In the genomic region with DNA sequence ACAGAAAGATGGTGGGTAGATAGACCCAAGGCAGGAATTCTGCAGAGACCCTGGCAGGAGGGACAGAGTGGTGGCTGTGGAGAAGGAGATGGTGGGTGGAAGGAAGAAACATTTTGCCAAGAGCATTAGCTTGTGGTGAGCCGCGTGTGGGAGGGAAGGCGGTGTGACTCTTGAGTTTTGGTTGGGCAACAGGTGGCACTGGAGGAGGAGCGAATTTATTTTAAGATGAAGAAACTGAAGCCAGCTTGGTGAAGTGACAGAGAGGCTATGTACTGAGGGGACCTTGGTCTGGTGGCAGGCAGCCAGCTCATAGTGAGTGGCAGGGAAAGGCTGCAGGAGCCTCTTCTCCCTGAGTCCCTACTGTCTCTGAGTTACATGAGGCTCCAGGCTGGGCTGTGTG, we compare ENCODE assay signal across 9 mouse cellular contexts. TPM values are rescaled to one million over a fixed set of nuclear protein-coding genes. Genes with fewer than 3 reads are reported as not detected.
A peak's percentile ranks its signal among the peaks of the same experiment; 100 is the strongest.
DNase-seq lines count a peak whose midpoint lies in the region; ATAC-seq and TF ChIP-seq lines count a peak whose summit lies in the region.
"Had no signal": no experiment of that assay in that cellular context is flagged by ENCODE, and none has a peak within 500 bp of the region (broad histone marks: within the 10 kb centered on the region; RNA-seq: fewer than 3 reads in every experiment).

No protein-coding gene starts in this region.

- DNase-seq in layer of hippocampus, adult 11-12 months (ENCODE audit: low spot score), result peak; percentile 49
- no peak for DNase-seq in layer of hippocampus, postnatal 10 days (ENCODE audit: low spot score in 2 of 2)
- peak; percentile 32 to 42 for DNase-seq in frontal cortex, postnatal 25 days (ENCODE audit: low spot score in 2 of 2)
- DNase-seq in kidney, postnatal 25 days, result peak; percentile 61 to 68
- no peak for DNase-seq in urinary bladder, adult 2 months (ENCODE audit: low spot score)
- no peak for DNase-seq in forebrain, postnatal 0 days
- DNase-seq in midbrain, embryonic 11.5 days (ENCODE audit: low spot score, missing footprints), result no peak

- no peaks in the 10 kb centered on the region for H3K9me3 ChIP-seq in forebrain, postnatal 0 days (ENCODE audit: low read length)
- no peaks in the 10 kb centered on the region for H3K9me3 ChIP-seq in midbrain, embryonic 11.5 days (ENCODE audit: control insufficient read depth, low read length)

- no peak overlapping the region for H3K9ac ChIP-seq in forebrain, postnatal 0 days
- no peak overlapping the region for H3K9ac ChIP-seq in midbrain, embryonic 11.5 days (ENCODE audit: low read length)

- H3K27me3 ChIP-seq in forebrain, postnatal 0 days (ENCODE audit: insufficient read depth, low read length), result no peaks in the 10 kb centered on the region
- no peaks in the 10 kb centered on the region for H3K27me3 ChIP-seq in midbrain, embryonic 11.5 days (ENCODE audit: control insufficient read depth, insufficient read depth, low read length)

- no peaks in the 10 kb centered on the region for H3K4me1 ChIP-seq in forebrain, postnatal 0 days (ENCODE audit: insufficient read depth)
- 0 out of 2 replicates have a peak, but pooled peaks cover 3% of the 10 kb centered on the region for H3K4me1 ChIP-seq in midbrain, embryonic 11.5 days (ENCODE audit: control insufficient read depth, insufficient read depth, low read length)

- ATAC-seq in monocyte, adult 5-6 weeks (replicated peaks; ENCODE audit: insufficient number of reproducible peaks, low FRiP score, low TSS enrichment, poor library complexity, severe bottlenecking), result peak; percentile 64
- no peak for ATAC-seq in forebrain, postnatal 0 days
- no peak for ATAC-seq in midbrain, embryonic 11.5 days (ENCODE audit: low FRiP score)

- no peak overlapping the region for H3K4me3 ChIP-seq in forebrain, postnatal 0 days (ENCODE audit: low read depth, low read length)
- H3K4me3 ChIP-seq in midbrain, embryonic 11.5 days (ENCODE audit: low read depth, low read length), result no peak overlapping the region

- no peak overlapping the region for H3K27ac ChIP-seq in forebrain, postnatal 0 days (ENCODE audit: low read depth, low read length)
- H3K27ac ChIP-seq in midbrain, embryonic 11.5 days (ENCODE audit: low read depth, low read length), result no peak overlapping the region

- TF ChIP-seq CTCF in forebrain, postnatal 0 days (IDR thresholded peaks at IDR 0.05; ENCODE audit: low read depth), result no peak

- 93% methylated on average over 4 of the region's 4 CpGs for WGBS in forebrain, postnatal 0 days
- WGBS in midbrain, embryonic 11.5 days, result 93% methylated on average over 4 of the region's 4 CpGs

- no peak overlapping the region for H3K4me2 ChIP-seq in forebrain, postnatal 0 days (ENCODE audit: low read depth)
- no peak overlapping the region for H3K4me2 ChIP-seq in midbrain, embryonic 11.5 days

- H3K36me3 ChIP-seq in forebrain, postnatal 0 days (ENCODE audit: insufficient read depth), result no peaks in the 10 kb centered on the region
- no peaks in the 10 kb centered on the region for H3K36me3 ChIP-seq in midbrain, embryonic 11.5 days (ENCODE audit: control insufficient read depth, insufficient read depth, low read length)

RNA-seq across cellular contexts. Expression of a gene that starts 11.1 kb away (rescaled TPM):
- total RNA-seq in layer of hippocampus, postnatal 10 days (2021), result under 1 TPM; 0.34 to 0.47 TPM
- total RNA-seq in monocyte, adult 5-6 weeks (2017), result not detected in 3 replicates
- polyA plus RNA-seq in urinary bladder, adult 2 months (2012; rRNA removed), result 0.01 TPM in 1 of 2 replicates, not detected in the other
- total RNA-seq in forebrain, postnatal 0 days (2014; rRNA removed), result 0.08 and 0.67 TPM in 2 replicates
- polyA plus RNA-seq in forebrain, postnatal 0 days (2015; fragmentation: Nextera tagmentation; extraction: Ambion mirVana), result 0.09 and 0.15 TPM in 2 replicates
- not detected in 2 replicates for polyA plus RNA-seq in midbrain, embryonic 11.5 days (2014; fragmentation: Nextera tagmentation; extraction: Ambion mirVana)
- polyA plus RNA-seq: liver, adult 2 months had no signal

RNA-seq across cellular contexts. Expression of a gene that starts 42.3 kb away (rescaled TPM):
- total RNA-seq in layer of hippocampus, postnatal 10 days (2021), result 1 to 10 TPM in 1 of 2 experiments, under 1 TPM in 1; 0.75 to 1.8 TPM
- not detected in 3 replicates for total RNA-seq in monocyte, adult 5-6 weeks (2017)
- polyA plus RNA-seq in urinary bladder, adult 2 months (2012; rRNA removed), result 6.5 TPM in 2 replicates
- 0.19 and 0.62 TPM in 2 replicates for total RNA-seq in forebrain, postnatal 0 days (2014; rRNA removed)
- 0.20 and 0.33 TPM in 2 replicates for polyA plus RNA-seq in forebrain, postnatal 0 days (2015; fragmentation: Nextera tagmentation; extraction: Ambion mirVana)
- polyA plus RNA-seq in midbrain, embryonic 11.5 days (2014; fragmentation: Nextera tagmentation; extraction: Ambion mirVana), result 0.82 and 1.5 TPM in 2 replicates

Comparison
In these comparisons a context has a peak if more than half of its experiments do, and no peak if none do; other contexts are left out.
1. DNase-seq: peak in layer of hippocampus, adult 11-12 months (single experiment), frontal cortex, postnatal 25 days (2 of 2) and kidney, postnatal 25 days (2 of 2); none in layer of hippocampus, postnatal 10 days (0 of 2), urinary bladder, adult 2 months (single experiment), forebrain, postnatal 0 days (single experiment) and midbrain, embryonic 11.5 days (single experiment).